Mouse (Mus musculus) heart, embryonic 14.5 days (tissue): ENCODE results near the gene Ccdc102a. TPM values are rescaled to one million over a fixed set of nuclear protein-coding genes. Genes with fewer than 3 reads are reported as not detected.

Experiments used
- ATAC-seq: fragments of 200-750 bp; cut with Nextera tagmentation; 2 replicates; pipeline ENCODE4 v1.8.0; 2017; ENCODE audit warnings: low read depth, moderate TSS enrichment; ENCODE audit not compliant: insufficient number of reproducible peaks, insufficient read depth, low FRiP score
- H3K27ac ChIP-seq, 2 experiments: fragments of 200-500 bp in 1 of 2; fragments of 300-500 bp in 1 of 2; sonication (generic) in 1 of 2; replicated peaks in 1 of 2; 2 replicates each; pipeline ENCODE4 v1.5.1; 2012 to 2014; ENCODE audit warnings: low read depth in 2 of 2, low read length in 2 of 2, control low read depth in 1 of 2, mild to moderate bottlenecking in 1 of 2, mixed read lengths in 1 of 2; ENCODE audit not compliant: control insufficient read depth in 1 of 2, insufficient read depth in 1 of 2
- H3K27me3 ChIP-seq: fragments of 300-500 bp; sonication (generic); 2 replicates; pipeline ENCODE4 v1.6.1; 2014; ENCODE audit warnings: mild to moderate bottlenecking, low read length, control low read depth; ENCODE audit not compliant: control insufficient read depth, insufficient read depth
- H3K36me3 ChIP-seq: fragments of 300-500 bp; sonication (generic); 2 replicates; pipeline ENCODE4 v1.6.1; 2014; ENCODE audit warnings: mild to moderate bottlenecking, control low read depth, low read length, mixed read lengths; ENCODE audit not compliant: control insufficient read depth, insufficient read depth
- H3K4me1 ChIP-seq, 2 experiments: fragments of 200-500 bp in 1 of 2; fragments of 300-500 bp in 1 of 2; sonication (generic) in 1 of 2; 2 replicates each; pipeline ENCODE4 v1.6.1; 2012 to 2014; ENCODE audit warnings: low read length in 2 of 2, control low read depth in 1 of 2, mixed read lengths in 1 of 2; ENCODE audit not compliant: control insufficient read depth in 2 of 2, insufficient read depth in 2 of 2
- H3K4me2 ChIP-seq: fragments of 300-500 bp; sonication (generic); 2 replicates; pipeline ENCODE4 v1.6.1; 2014; ENCODE audit warnings: mild to moderate bottlenecking, low read length
- H3K4me3 ChIP-seq, 2 experiments: fragments of 200-500 bp in 1 of 2; fragments of 300-500 bp in 1 of 2; sonication (generic) in 1 of 2; 2 replicates each; pipeline ENCODE4 v1.5.1; 2012 to 2014; ENCODE audit warnings: low read length in 2 of 2, mild to moderate bottlenecking in 2 of 2, control low read depth in 1 of 2, low read depth in 1 of 2, moderate library complexity in 1 of 2; ENCODE audit not compliant: control insufficient read depth in 1 of 2, insufficient read depth in 1 of 2
- H3K9ac ChIP-seq: fragments of 300-500 bp; sonication (generic); 2 replicates; pipeline ENCODE4 v1.6.1; 2014; ENCODE audit warnings: mild to moderate bottlenecking, low read length
- H3K9me3 ChIP-seq: fragments of 300-500 bp; sonication (generic); 2 replicates; pipeline ENCODE4 v1.6.1; 2016; ENCODE audit warnings: low read length, control low read depth; ENCODE audit not compliant: control insufficient read depth
- WGBS: fragments of 180-500 bp; shearing (Covaris S2); extraction: QIAGEN DNeasy Blood & Tissue Kit; methylation state at CpG from one replicate; pipeline ENCODE4 v1.1.7; 2014; 5-methylcytosine and 5-hydroxymethylcytosine counted together
- polyA plus RNA-seq: library from polyadenylated mRNA; unstranded; fragments of >200 nt; fragmentation: Nextera tagmentation; extraction: Ambion mirVana; gene quantifications from 2 replicates; pipeline ENCODE4 v1.2.1, GENCODE M21; 2014

Ccdc102a gene
- polyA plus RNA-seq, 1 experiment from 2014 or later, result 25.8 TPM

DNA sequence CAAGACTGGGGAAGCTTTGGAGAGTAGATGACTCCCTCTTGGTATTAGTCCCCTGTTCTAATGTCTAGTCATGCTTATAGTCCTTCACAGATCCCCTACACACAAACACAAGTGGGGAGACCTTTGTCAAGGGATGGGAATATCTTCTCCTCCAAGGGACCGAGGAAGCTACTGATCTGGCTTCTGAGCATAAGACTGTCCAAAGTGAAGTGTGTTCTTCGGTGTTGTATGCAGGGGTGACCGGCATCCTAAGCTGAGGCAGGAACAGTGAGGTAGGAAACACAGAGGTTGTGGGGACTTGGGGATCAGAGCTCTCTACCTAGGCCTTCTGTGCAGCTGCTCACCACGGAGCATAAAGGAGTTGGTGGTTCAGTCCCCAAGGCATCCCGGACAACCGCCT is 4.3 kb upstream of the Ccdc102a start:
- Histone ChIP-seq H3K9ac (no peak overlapping the region), H3K27ac (0 out of 4 replicates have a peak overlapping the region, but pooled peaks of 1 of the 2 experiments have one; percentile 28), H3K27me3 (no peaks in the 10 kb centered on the region), H3K4me3 (no peak overlapping the region), H3K36me3 (no peaks in the 10 kb centered on the region), H3K9me3 (no peaks in the 10 kb centered on the region), H3K4me2 (no peak overlapping the region), H3K4me1 (peaks cover 13 to 22% of the 10 kb centered on the region in 2 experiments)
- no peak for ATAC-seq
- WGBS, result 48% methylated on average over 6 of the region's 6 CpGs

DNA sequence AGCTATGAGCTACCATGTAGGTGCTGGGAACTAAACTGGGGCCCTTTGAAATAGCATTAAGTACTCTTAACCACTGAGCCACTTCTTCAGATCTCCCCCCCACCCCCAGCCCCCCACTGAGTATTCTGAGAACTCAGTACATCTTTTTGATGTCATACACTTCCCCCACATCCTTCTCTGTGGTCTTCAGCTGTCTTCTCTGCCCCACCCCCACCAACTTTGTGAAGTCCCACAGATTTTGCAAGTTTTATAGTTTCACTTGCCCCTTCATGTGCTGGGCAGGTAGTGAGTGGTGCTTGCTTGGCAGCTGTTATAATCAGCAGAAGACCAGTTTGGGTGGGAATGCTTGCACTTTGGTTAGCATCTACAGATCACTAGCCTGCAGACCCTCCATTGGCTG is 1.4 kb upstream of the Ccdc102a start:
- Histone ChIP-seq H3K4me2 (no peak overlapping the region), H3K4me3 (no peak overlapping the region), H3K36me3 (no peaks in the 10 kb centered on the region), H3K27ac (no peak overlapping the region), H3K9me3 (no peaks in the 10 kb centered on the region), H3K27me3 (no peaks in the 10 kb centered on the region), H3K9ac (no peak overlapping the region), H3K4me1 (peaks cover 34 to 50% of the 10 kb centered on the region in 2 experiments)
- ATAC-seq, result no peak

DNA sequence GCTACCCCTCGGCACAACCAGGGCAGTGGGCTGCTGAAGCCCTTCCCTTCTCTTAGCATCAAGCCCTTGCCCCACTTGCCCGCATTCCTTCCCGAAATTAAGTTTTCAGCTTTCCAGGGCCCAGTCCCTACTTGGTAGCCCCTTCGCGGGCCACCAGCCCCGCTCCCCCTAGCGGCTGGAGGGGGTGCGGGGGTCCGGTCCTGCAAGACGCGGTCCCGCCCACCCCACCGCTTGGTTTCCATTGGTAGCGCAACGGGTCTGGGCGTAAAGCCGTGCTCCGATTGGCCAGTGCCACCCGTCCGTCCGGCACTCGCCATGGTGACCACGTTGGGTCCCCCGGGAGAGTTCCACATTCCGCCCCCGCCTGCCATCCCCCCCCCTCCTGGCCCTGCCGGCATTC is 546 bp downstream of the Ccdc102a start:
- Histone ChIP-seq H3K36me3 (peaks cover 8% of the 10 kb centered on the region), H3K27ac (peak overlapping the region; percentile 6 to 87; a peak in 3 of 4 replicates), H3K4me2 (peak overlapping the region; percentile 89), H3K4me3 (peak overlapping the region; percentile 88 to 89), H3K9me3 (no peaks in the 10 kb centered on the region), H3K4me1 (peaks cover 41 to 58% of the 10 kb centered on the region in 2 experiments), H3K9ac (peak overlapping the region; percentile 94), H3K27me3 (no peaks in the 10 kb centered on the region; the same call in 1 of the 2 replicates)
- peak; percentile 89 for ATAC-seq
- WGBS, result under 1% methylated on average over 22 of the region's 27 CpGs

- 6% methylated on average over 10 of the region's 10 CpGs for WGBS
- Histone ChIP-seq H3K36me3 (peaks cover 12% of the 10 kb centered on the region), H3K4me1 (peaks cover 38 to 54% of the 10 kb centered on the region in 2 experiments), H3K9ac (peak overlapping the region; percentile 94), H3K9me3 (no peaks in the 10 kb centered on the region), H3K4me3 (peak overlapping the region; percentile 86 to 89), H3K4me2 (peak overlapping the region; percentile 89), H3K27ac (peak overlapping the region; percentile 6 to 87; a peak in 3 of 4 replicates), H3K27me3 (no peaks in the 10 kb centered on the region; the same call in 1 of the 2 replicates)
- no peak for ATAC-seq
These were observed 956 bp downstream of the Ccdc102a start for GRCm38 (mm10) chr8:94916960-94917324.

DNA sequence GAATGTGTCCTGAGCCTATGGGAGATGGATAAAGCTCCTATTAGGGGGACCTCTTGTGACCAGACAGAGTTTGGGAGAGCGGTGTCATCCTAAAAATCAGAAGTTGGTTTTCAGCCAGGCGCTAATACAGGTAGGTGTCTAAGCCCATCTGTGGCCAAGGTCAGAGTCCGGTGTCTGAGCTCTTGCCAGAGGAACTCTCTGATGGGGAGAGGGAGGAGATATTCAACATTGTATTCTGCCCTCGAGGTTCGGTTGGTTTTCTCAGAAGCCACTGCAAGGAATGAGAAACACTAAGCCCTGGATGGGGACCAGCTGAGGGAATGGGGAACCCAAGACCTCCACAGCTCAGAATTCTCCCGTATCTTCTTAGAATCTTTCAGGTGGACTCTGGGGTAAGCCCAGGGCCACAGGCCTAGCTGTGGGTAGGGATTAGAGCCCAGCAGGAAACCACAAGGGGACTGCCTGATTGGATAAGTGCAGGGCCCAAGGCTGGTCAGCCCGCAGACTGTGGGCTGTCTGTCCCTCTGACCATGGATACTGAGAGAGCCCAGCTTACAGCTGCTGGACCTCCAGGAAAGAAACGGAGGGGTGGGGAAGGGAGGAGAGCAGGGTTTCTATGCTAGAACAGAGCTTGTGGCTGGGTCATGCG is 1.5 kb downstream of the Ccdc102a start:
- Histone ChIP-seq H3K36me3 (peaks cover 17% of the 10 kb centered on the region), H3K27ac (peak overlapping the region in 1 of 2 experiments; percentile 87; a peak in 1 of 4 replicates), H3K4me2 (peak overlapping the region; percentile 89), H3K27me3 (no peaks in the 10 kb centered on the region; the same call in 1 of the 2 replicates), H3K4me3 (peak overlapping the region; percentile 86 to 89), H3K9ac (peak overlapping the region; percentile 94), H3K4me1 (peaks cover 38 to 50% of the 10 kb centered on the region in 2 experiments), H3K9me3 (no peaks in the 10 kb centered on the region)
- WGBS, result 46% methylated on average over 9 of the region's 9 CpGs
- ATAC-seq, result no peak

- 26% methylated on average over 3 of the region's 3 CpGs for WGBS
- Histone ChIP-seq H3K36me3 (peaks cover 31% of the 10 kb centered on the region), H3K4me2 (peak overlapping the region; percentile 47), H3K27me3 (no peaks in the 10 kb centered on the region; the same call in 1 of the 2 replicates), H3K9me3 (no peaks in the 10 kb centered on the region), H3K27ac (peak overlapping the region; percentile 32 to 68; a peak in 3 of 4 replicates), H3K4me3 (no peak overlapping the region; a peak in 1 of 4 replicates), H3K4me1 (peaks cover 38 to 50% of the 10 kb centered on the region in 2 experiments), H3K9ac (peak overlapping the region; percentile 48; the same call in 1 of the 2 replicates)
- ATAC-seq, result peak; percentile 44
These were observed 3.2 kb downstream of the Ccdc102a start for GRCm38 (mm10) chr8:94914701-94915101.

DNA sequence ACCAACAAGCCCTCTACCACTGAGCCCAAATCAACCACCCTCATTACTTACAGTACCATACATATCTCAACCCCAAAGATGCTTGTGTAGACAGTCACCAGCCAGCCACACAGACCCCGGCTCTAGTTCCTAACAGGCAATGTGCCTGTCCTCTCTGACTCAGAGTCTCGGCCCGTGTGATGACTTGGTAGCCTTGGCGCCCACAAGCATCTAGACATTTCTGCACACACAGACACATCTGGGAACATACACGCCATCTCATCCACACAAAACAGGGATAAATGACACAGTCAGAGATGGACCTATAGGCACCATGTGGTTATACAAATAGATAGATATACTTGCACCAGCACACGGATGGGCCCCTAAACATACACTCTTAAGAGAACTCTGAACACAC is 3.6 kb downstream of the Ccdc102a start:
- Histone ChIP-seq H3K4me1 (peaks cover 38 to 50% of the 10 kb centered on the region in 2 experiments), H3K36me3 (peaks cover 36% of the 10 kb centered on the region), H3K9me3 (no peaks in the 10 kb centered on the region), H3K27me3 (no peaks in the 10 kb centered on the region; the same call in 1 of the 2 replicates), H3K27ac (peak overlapping the region in 1 of 2 experiments; percentile 41; a peak in 1 of 4 replicates), H3K4me2 (peak overlapping the region; percentile 47; the same call in 1 of the 2 replicates), H3K9ac (no peak overlapping the region), H3K4me3 (no peak overlapping the region)
- 67% methylated on average over 6 of the region's 6 CpGs for WGBS
- ATAC-seq, result no peak
